Mouse (Mus musculus) testis, adult 2 months (tissue): ENCODE results near the gene Rbpjl. TPM values are rescaled to one million over a fixed set of nuclear protein-coding genes. Genes with fewer than 3 reads are reported as not detected.

ENCODE experiments used
- H3K27ac ChIP-seq: fragments of 200-500 bp; 2 replicates; pipeline ENCODE4 v1.5.1; 2012; ENCODE audit warnings: low read depth, low read length; ENCODE audit not compliant: control insufficient read depth, insufficient read depth
- H3K27me3 ChIP-seq: fragments of 200-500 bp; 2 replicates; pipeline ENCODE4 v1.6.1; 2012; ENCODE audit warnings: mild to moderate bottlenecking, low read length, moderate library complexity; ENCODE audit not compliant: control insufficient read depth, insufficient read depth
- H3K36me3 ChIP-seq: fragments of 200-500 bp; 2 replicates; pipeline ENCODE4 v1.6.1; 2012; ENCODE audit warnings: mild to moderate bottlenecking, low read length; ENCODE audit not compliant: control insufficient read depth, insufficient read depth
- H3K4me1 ChIP-seq: fragments of 200-500 bp; 2 replicates; pipeline ENCODE4 v1.6.1; 2012; ENCODE audit warnings: low read length; ENCODE audit not compliant: control insufficient read depth, insufficient read depth
- H3K4me3 ChIP-seq: fragments of 200-500 bp; 2 replicates; pipeline ENCODE4 v1.5.1; 2012; ENCODE audit warnings: low read depth, mild to moderate bottlenecking, low read length, moderate library complexity, mixed read lengths; ENCODE audit not compliant: control insufficient read depth
- CTCF ChIP-seq: fragments of 200-500 bp; IDR thresholded peaks from 2 replicates; pipeline ENCODE4 v1.5.1; 2012; ENCODE audit warnings: low read depth, mild to moderate bottlenecking, inconsistent platforms, low read length, moderate library complexity; ENCODE audit not compliant: control insufficient read depth, insufficient read depth, insufficient replicate concordance
- POLR2A ChIP-seq: fragments of 200-500 bp; IDR thresholded peaks from 2 replicates; pipeline ENCODE4 v1.6.1; 2012; ENCODE audit warnings: low read depth, mild to moderate bottlenecking, inconsistent platforms, low read length, moderate library complexity; ENCODE audit not compliant: control insufficient read depth
- polyA plus RNA-seq: library from polyadenylated mRNA; depleted of rRNA; stranded (reverse); fragments of >200 nt; gene quantifications from 2 replicates; pipeline ENCODE4 v1.2.3, GENCODE M21; 2012

The Rbpjl gene
- polyA plus RNA-seq, 1 experiment, result 0.04 TPM

GRCm38 (mm10) chr2:164366947-164367346, 36.0 kb upstream of the Rbpjl start:
- H3K27ac ChIP-seq, result no peak overlapping the region
- no peak overlapping the region for H3K4me3 ChIP-seq
- H3K36me3 ChIP-seq, result no peaks in the 10 kb centered on the region
- H3K27me3 ChIP-seq, result no peaks in the 10 kb centered on the region
- TF ChIP-seq POLR2A (no peak), CTCF (no peak)
- H3K4me1 ChIP-seq, result peaks cover 3% of the 10 kb centered on the region; the same call in 1 of the 2 replicates

GRCm38 (mm10) chr2:164368620-164369105, 34.3 kb upstream of the Rbpjl start:
- H3K27ac ChIP-seq, result no peak overlapping the region
- H3K4me3 ChIP-seq, result no peak overlapping the region
- no peaks in the 10 kb centered on the region for H3K36me3 ChIP-seq
- no peak for TF ChIP-seq CTCF
- TF ChIP-seq POLR2A, result no peak
- no peaks in the 10 kb centered on the region for H3K27me3 ChIP-seq
- H3K4me1 ChIP-seq, result peaks cover 3% of the 10 kb centered on the region; the same call in 1 of the 2 replicates

GRCm38 (mm10) chr2:164371371-164371770, 31.6 kb upstream of the Rbpjl start:
- H3K4me3 ChIP-seq, result no peak overlapping the region
- peaks cover 3% of the 10 kb centered on the region; the same call in 1 of the 2 replicates for H3K4me1 ChIP-seq
- H3K27ac ChIP-seq, result no peak overlapping the region
- H3K36me3 ChIP-seq, result no peaks in the 10 kb centered on the region
- no peaks in the 10 kb centered on the region for H3K27me3 ChIP-seq
- TF ChIP-seq POLR2A (no peak), CTCF (no peak)

GRCm38 (mm10) chr2:164372408-164373053, 30.4 kb upstream of the Rbpjl start:
- H3K36me3 ChIP-seq, result no peaks in the 10 kb centered on the region

GRCm38 (mm10) chr2:164373187-164373586, 29.8 kb upstream of the Rbpjl start:
- Histone ChIP-seq H3K27ac (no peak overlapping the region), H3K4me3 (no peak overlapping the region), H3K36me3 (no peaks in the 10 kb centered on the region), H3K4me1 (peaks cover 3% of the 10 kb centered on the region; the same call in 1 of the 2 replicates), H3K27me3 (no peaks in the 10 kb centered on the region)
- TF ChIP-seq CTCF, result no peak
- no peak for TF ChIP-seq POLR2A

More at GRCm38 (mm10) chr2:164372408-164373053, 30.4 kb upstream of the Rbpjl start:
- peaks cover 3% of the 10 kb centered on the region; the same call in 1 of the 2 replicates for H3K4me1 ChIP-seq
- no peak for TF ChIP-seq CTCF
- no peak for TF ChIP-seq POLR2A
- H3K4me3 ChIP-seq, result no peak overlapping the region
- H3K27me3 ChIP-seq, result no peaks in the 10 kb centered on the region
- H3K27ac ChIP-seq, result no peak overlapping the region

GRCm38 (mm10) chr2:164377478-164378426, 25.2 kb upstream of the Rbpjl start:
- Histone ChIP-seq H3K4me3 (no peak overlapping the region), H3K27ac (no peak overlapping the region), H3K4me1 (no peaks in the 10 kb centered on the region), H3K27me3 (no peaks in the 10 kb centered on the region), H3K36me3 (no peaks in the 10 kb centered on the region)
- TF ChIP-seq POLR2A (no peak), CTCF (no peak)

- TF ChIP-seq POLR2A, result no peak
- TF ChIP-seq CTCF, result no peak; the same call in 1 of the 2 replicates
- H3K27me3 ChIP-seq, result no peaks in the 10 kb centered on the region
- H3K4me3 ChIP-seq, result no peak overlapping the region
- no peaks in the 10 kb centered on the region for H3K36me3 ChIP-seq
- H3K4me1 ChIP-seq, result peaks cover 8% of the 10 kb centered on the region
- H3K27ac ChIP-seq, result no peak overlapping the region
These were observed 21.2 kb upstream of the Rbpjl start for GRCm38 (mm10) chr2:164381726-164382125.
